Mouse (Mus musculus): ENCODE data around the gene Uxt.

Uxt gene

DNA sequence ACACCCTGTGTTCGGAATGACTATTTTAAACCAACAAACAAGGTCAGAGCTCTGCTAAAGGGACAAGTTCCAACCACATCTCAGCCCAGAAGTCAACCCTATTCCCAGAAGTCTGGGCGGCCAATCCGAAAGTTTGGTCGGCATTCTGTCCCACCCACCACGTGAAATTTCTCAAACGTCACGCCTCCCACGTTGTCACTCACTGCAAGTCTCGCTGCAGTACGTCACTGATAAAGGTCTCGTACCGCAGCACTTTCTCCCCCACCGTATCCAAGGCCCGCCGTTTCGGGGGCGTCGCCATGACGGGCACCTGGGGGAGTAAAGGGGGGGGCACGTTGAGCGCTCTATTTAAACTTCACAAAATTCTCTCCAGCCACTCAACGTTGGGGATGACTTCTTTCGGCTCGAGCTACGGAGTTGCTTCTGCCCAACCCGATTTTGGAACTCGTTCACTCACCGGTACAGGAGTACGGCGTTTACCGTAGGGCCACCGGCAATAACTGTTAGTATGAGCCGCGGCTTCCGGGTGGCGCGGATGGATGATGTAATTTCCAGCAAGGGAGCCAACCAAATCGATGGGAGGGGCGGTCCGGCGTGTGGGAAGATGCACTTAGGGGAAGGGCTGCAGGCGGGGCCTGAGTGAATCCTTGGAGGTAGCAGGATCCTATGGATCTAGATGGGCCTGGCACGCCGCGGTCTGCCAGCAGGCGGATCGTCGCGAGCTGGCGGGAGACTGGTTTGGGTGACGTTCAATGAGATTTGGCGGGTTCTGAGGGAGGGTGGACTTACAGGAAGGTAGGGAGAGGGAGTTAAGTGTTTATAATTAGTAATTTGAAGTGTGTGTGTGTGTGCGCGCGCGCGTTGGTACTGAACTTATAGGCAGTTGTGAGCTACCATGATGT lies at the start of gene Uxt:
Gene Uxt (minus strand): TSS at position 541 of the 902 bp plus-strand sequence.
- POLR2A ChIA-PET = interaction anchor here (0.6 to 3.3 kb wide), 23 partner anchors 8 to 1613 kb away, joined by 3 to 38 read pairs (median 4); partner anchors contain the start of genes Elk1 (in 4 of the 4), Cdk16 (in 1 of the 4) and Zfp182 (in 1 of the 4)

DNA sequence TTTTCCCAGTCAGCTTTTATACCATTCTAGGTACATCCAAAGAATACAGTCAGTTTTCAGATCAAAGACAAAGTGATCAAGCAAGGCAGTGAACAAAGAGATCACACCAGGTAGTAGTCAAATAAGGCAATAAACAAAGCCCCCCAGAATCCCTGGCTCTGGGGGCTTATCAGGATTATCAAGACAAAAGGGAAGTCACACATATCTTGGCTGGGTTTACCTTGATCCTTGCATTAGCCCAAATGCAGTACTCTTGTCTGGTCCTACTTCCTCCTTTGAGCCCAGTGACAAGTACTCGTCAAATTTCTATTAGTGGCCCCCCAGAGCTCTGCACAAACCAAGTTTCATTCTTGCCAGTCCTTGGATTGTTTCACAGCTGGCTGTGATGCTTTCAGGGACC lies 19.1 kb upstream of the Uxt start:
- CTCF ChIA-PET = no interaction called here
- POLR2A ChIA-PET = no interaction called here

More for the DNA sequence above, at the start of gene Uxt:
- CTCF ChIA-PET = interaction anchor here in 2 of 4 experiments (1.0 to 1.6 kb wide), 3 partner anchors 12 to 16 kb away, joined by 3 to 6 read pairs (median 4); partner anchors contain the start of gene Elk1 (in 1 of the 2)

DNA sequence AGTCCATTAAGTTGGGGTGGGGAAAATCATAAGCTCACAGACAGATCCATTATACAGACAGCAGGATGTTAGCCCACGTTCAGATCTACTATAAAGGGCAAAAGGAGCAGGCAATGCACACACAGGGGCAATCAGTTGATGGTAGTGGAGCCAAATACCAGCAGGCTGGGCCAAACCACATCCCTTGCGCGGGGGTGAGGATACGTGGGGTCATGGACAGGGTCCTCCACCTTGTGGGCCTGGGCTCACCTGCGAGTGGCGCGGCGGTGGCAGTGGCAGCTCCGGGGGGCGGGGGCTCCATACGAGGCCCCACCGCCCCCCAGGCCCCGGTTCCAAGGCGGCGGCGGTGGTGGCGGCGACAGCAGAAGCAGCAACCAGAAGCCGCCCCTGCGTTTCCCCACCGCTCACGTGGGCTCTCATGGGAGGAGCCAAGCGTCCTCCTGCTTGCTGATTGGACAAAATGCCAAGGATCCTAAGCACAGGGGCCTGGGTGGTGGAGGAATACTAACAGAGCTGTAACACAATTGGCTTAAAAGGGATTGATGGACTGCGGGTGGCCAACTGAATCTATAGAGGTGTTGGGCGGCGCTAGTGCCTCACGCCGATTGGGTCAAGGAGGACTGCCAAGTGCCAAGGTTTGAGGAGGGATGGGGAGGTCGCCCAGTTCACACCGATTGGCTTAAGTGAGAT lies 11.5 kb downstream of the Uxt start, which contains the start of gene Elk1:
Gene Elk1 (minus strand): TSS at position 418 of the 690 bp plus-strand sequence.
- ChIA-PET CTCF (interaction anchor here in 2 of 4 experiments (1.1 to 1.9 kb wide), 3 partner anchors 11 to 400 kb away, joined by 3 to 4 read pairs (median 3); partner anchors contain the start of gene Uxt (in 1 of the 2)), POLR2A (interaction anchor here (0.6 to 5.0 kb wide), 39 partner anchors 8 to 587 kb away, joined by 3 to 38 read pairs (median 3); partner anchors contain the start of genes Uxt (in 3 of the 4), Cfp (in 2 of the 4), Cdk16 (in 1 of the 4) and Jade3 (in 1 of the 4))

DNA sequence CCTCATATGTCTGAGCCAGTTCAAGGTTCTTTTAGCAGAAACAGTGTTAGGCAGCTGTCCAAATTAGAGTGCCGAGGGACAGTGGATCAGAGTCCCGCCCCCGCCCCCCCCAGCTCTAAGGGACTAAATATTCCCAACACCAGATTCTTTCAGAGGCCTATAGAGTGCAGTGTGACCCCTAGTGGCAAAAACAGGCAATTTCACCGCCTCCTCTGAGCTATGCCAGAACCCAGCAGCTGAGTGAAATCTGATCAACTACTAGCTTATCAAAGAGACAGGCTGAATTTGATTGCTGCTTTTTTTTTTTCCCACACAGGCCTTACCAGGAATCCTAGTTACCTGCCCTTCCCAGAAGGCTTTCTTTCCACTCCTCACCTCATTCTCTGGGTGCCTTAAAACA lies 15.8 kb downstream of the Uxt start:
- ChIA-PET CTCF (interaction anchor here (0.6 to 1.6 kb wide), 33 partner anchors 8 to 348 kb away, joined by 3 to 9 read pairs (median 3); partner anchors contain the start of genes Syn1 (in 2 of the 4), Uxt (in 2 of the 4) and Cfp (in 1 of the 4)), POLR2A (interaction anchor here (0.7 to 1.8 kb wide), 14 partner anchors 10 to 117 kb away, joined by 3 to 11 read pairs (median 3); partner anchors contain the start of genes Syn1 (in 2 of the 4), Timp1 (in 1 of the 4) and Uxt (in 1 of the 4))

DNA sequence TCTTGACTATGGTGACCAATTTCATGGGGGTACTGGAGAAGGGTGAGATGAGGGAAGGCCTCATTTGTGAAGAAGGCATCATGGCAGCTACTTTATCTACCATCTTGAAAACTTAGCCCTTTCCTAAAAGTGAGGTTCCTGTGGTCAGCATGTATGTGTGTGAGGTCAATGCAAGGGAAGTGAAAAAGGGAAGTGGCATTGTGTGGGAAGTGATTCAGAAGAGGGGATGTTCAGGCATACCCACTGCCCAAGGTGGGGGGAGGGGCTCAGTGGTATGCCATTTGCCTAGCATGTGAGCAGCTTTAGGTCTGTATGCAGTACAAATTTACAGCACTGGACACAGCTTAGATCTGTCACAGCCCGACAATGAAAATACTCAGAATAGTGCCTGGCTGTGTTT lies 29.9 kb downstream of the Uxt start:
- POLR2A ChIA-PET = interaction anchor here in 3 of 4 experiments (0.6 to 1.9 kb wide), 7 partner anchors 8 to 61 kb away, joined by 3 to 8 read pairs (median 3); partner anchors contain the start of gene Elk1 (in 2 of the 3)
- CTCF ChIA-PET = interaction anchor here in 1 of 4 experiments (1.3 kb wide), 1 partner anchor 14 kb away, joined by 4 read pairs; no protein-coding TSS in a partner anchor

DNA sequence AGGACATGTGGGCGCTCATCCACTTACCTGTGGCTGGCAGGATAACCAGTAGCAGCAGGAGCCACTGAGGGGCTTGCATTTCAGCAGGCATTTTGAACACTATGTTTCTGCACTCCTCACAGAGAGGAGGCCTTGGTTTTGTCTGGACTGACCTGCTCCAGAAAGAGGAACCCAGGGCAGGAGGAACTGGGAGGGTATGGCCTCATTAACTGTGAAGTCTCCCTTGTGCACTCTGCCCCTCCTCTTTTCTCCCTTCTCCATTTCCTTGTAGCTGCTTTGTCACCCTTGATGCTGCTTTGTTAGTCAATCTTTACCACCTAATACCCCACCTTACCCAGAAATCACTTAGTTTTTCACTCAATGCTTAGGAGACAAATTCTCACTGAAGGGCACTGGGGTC lies 30.5 kb downstream of the Uxt start, which contains the start of gene Cfp:
Gene Cfp (minus strand): TSS at position 192 of the 400 bp plus-strand sequence.
- CTCF ChIA-PET = interaction anchor here in 2 of 4 experiments (0.6 to 1.3 kb wide), 3 partner anchors 15 to 774 kb away, joined by 4 to 16 read pairs (median 8); no protein-coding TSS in a partner anchor
- POLR2A ChIA-PET = interaction anchor here in 3 of 4 experiments (0.6 to 1.9 kb wide), 8 partner anchors 8 to 60 kb away, joined by 3 to 8 read pairs (median 3); partner anchors contain the start of gene Elk1 (in 2 of the 3)

DNA sequence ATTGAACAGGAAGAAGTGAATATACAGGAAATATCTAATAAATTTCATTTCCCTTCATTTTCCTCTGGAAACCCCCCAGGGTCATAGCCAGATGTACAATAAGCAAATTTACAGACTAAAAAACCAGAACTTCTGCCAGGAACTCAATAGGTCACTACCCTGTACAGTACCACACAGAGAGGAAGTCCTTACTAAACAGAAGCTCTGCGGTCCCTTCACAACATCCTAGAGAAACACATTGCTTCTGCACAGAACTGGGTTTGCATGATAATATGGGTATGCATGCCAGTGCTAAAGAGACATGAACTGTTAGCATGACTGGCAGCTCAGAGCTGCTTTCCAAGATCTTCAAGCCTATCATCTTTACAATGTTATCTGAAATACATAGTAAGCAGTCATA lies 32.0 kb downstream of the Uxt start:
- ChIA-PET POLR2A (interaction anchor here in 1 of 4 experiments (1.5 kb wide), 1 partner anchor 10 kb away, joined by 4 read pairs; no protein-coding TSS in a partner anchor), CTCF (interaction anchor here in 1 of 4 experiments (1.1 kb wide), 1 partner anchor 16 kb away, joined by 5 read pairs; no protein-coding TSS in a partner anchor)

DNA sequence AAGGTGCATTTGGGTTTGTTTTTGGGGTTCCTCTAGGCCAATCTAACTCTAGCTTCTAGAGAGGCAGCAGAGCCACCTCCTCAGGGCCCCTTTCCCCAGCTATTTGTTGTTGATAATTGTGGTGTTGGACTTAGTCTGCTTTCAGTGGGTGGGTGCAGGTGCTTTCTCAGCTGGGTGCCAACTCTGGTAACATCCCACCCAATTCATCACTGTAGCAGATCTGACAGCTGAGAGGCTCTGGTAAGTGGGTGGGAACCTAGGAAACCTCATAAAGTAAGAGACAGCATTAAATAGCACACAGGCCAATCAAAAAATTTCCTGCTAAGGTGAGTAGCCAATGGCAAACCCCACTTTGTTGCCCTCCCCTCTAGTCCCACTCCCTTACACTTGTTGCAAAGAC lies 36.8 kb downstream of the Uxt start:
- ChIA-PET CTCF (no interaction called here), POLR2A (interaction anchor here in 1 of 4 experiments (0.6 to 0.7 kb wide), 2 partner anchors 15 to 223 kb away, joined by 3 read pairs; no protein-coding TSS in a partner anchor)

DNA sequence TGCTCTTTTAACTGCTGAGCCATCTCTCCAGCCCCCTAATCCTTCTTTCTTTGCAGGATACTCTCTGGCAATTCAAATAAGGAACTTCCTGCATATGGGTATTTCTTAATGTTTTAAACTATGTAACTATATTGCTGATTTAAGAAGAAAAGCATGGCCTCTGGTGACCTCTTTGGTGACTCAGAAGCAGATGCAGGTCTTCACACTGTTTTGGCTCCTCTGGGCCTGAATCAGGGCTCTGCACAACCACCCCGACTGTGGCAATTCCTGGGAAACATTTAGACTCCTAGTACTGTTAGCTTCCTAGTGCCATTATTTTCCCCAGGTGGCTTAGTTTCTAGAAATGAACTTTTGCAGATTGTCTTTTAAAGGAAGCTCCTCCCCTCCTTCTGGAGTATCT lies 38.3 kb downstream of the Uxt start:
- POLR2A ChIA-PET = interaction anchor here in 2 of 4 experiments (1.3 kb wide), 2 partner anchors 10 to 27 kb away, joined by 3 read pairs; partner anchors contain the start of gene Elk1 (in 1 of the 2)

DNA sequence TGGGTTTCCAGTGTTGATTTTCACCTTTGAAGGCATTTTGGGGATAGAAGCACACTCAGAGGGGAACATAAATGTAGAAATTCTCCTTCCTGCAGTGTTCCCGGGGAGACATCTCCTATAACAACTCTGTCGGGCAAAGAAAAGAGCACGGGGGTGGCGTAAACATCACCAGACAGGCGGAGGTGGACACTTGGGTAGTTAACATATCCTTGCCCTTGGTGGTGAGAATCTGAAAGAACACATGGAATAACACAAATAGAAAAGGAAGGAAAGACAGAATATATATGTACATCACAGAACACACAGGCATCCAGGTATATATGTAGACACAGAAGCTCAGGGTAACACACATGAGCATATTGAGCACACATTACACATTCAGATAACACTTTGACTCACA lies 40.5 kb downstream of the Uxt start:
- CTCF ChIA-PET = interaction anchor here in 1 of 4 experiments (1.1 kb wide), 1 partner anchor 25 kb away, joined by 3 read pairs; no protein-coding TSS in a partner anchor
- POLR2A ChIA-PET = no interaction called here

More for the DNA sequence above, 38.3 kb downstream of the Uxt start:
- CTCF ChIA-PET = interaction anchor here in 1 of 4 experiments (1.1 kb wide), 1 partner anchor 23 kb away, joined by 3 read pairs; no protein-coding TSS in a partner anchor

DNA sequence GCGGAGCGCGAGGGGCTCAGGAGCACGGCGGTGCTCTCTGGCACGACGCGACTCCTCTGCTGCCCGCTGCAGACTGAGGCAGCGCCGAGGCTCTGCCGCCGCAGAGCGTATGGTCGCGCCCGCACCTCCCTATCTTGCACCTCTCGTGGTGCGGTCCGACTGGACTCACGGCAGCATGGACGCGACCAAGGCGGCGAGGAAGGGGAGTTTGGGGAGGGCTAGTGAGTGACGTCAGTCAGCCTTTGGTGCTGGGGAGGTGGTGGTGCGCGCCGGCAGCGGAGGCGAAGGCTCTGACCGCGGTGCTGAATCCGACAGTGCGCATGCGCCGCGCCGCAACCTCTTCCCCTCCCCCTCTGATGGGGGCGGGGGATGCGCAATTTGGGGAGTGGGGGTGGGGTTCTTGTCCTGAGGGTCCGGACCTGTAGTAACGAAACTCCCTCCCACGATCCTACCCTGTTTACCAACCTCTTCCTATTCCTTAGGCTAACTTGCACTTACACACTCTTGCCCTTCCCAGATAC lies 40.9 kb downstream of the Uxt start, which contains the start of gene Syn1:
Gene Syn1 (minus strand): TSS at position 161 of the 521 bp plus-strand sequence.
- ChIA-PET CTCF (interaction anchor here in 2 of 4 experiments (1.1 to 1.4 kb wide), 2 partner anchors 25 to 26 kb away, joined by 3 to 7 read pairs; no protein-coding TSS in a partner anchor), POLR2A (interaction anchor here in 2 of 4 experiments (0.7 to 1.8 kb wide), 8 partner anchors 10 to 259 kb away, joined by 3 to 7 read pairs (median 5); partner anchors contain the start of gene Elk1 (in 1 of the 2))

DNA sequence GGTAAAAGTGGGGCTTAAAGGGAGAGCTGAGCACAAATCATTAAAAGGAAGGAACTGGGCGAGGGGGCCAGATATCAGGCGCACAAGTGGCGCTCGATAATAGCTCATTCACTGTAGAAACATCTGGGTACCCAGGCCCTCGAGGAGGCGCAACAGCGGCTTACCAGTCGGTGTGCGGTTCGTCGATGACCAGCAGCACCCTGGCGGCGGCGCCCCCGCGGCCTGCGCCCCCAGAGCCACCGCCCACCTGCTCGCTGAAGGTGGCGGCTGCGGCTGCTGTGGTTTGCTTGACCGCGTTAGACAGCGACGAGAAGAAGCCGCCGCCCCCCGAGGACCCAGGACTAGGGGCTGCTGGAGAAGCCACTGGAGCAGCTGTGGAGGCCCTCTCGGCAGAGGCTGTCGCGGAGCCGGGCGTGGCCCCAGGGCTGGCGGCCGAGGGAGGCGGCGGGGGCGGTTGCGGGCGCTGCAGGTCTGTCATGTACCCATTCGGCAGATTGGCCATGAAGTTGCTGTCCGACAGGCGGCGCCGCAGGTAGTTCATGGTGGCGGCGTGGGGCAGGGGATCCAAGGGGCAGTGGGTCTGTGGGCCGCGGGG lies 41.5 kb downstream of the Uxt start:
- ChIA-PET POLR2A (interaction anchor here in 3 of 4 experiments (0.7 to 1.8 kb wide), 14 partner anchors 9 to 258 kb away, joined by 3 to 7 read pairs (median 4); partner anchors contain the start of genes Elk1 (in 1 of the 3) and Uxt (in 1 of the 3)), CTCF (interaction anchor here in 3 of 4 experiments (0.9 to 1.4 kb wide), 3 partner anchors 26 to 47 kb away, joined by 3 to 7 read pairs (median 3); no protein-coding TSS in a partner anchor)

DNA sequence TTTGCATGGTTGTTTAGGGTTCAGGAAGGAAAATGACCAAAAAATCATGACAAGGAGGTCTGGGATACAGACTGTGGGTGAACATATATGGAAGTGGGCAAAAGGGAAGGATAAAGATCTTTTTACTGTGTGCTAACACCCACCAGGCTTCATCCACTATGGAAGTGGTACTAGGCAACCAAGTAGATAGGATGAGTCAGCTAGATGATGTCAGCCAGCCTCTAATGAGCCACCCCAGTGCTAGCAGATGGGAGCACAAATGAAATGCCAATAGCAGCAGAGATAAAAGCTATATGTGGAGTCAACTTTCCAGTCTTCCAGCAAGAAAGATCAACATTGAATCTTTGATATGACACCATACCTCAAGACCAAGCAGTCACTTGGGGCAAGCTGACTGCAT lies 46.7 kb downstream of the Uxt start:
- CTCF ChIA-PET = no interaction called here
- POLR2A ChIA-PET = interaction anchor here in 1 of 4 experiments (0.6 kb wide), 1 partner anchor 42 kb away, joined by 4 read pairs; no protein-coding TSS in a partner anchor

DNA sequence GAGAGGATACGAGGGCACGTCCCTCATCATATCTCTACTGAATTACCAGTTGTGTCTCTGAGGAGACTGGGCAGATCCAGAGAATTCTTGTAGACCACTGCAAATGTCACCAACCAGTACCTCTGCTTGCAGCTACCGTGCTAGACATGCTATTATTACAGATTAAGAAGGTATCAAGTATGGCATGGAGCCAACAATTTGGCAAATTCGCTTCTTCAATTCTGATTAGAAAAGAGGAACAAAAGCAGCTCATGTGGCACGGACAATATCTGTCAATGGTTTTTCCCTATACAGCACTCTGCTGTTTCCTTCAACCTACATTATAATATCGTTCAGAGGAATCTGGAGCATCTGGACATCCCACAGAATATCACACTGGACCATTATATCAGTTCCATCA lies 48.1 kb downstream of the Uxt start:
- POLR2A ChIA-PET = no interaction called here
- CTCF ChIA-PET = no interaction called here

DNA sequence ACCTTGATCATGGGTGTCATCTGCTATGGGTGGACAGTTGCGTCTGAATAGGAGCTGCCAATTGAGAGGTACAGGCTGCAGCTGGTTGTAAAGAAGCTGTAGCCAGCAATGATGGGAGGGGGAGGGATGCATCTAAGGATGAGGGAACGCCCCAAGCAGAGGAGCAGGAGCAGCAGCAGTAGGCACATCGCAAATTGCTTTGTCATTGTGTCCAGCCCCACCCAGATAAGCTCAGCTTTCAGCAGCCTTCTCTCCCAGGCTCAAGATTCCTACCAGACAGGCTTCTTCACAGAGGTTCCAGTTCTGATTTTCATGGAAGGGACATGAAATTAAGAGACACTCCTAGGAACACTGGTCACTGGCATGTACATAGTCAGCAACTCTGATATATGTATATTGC lies 51.7 kb downstream of the Uxt start:
- POLR2A ChIA-PET = interaction anchor here in 2 of 4 experiments (0.6 to 2.2 kb wide), 8 partner anchors 10 to 176 kb away, joined by 3 to 6 read pairs (median 3); partner anchors contain the start of genes Elk1 (in 1 of the 2) and Syn1 (in 1 of the 2)
- CTCF ChIA-PET = interaction anchor here in 1 of 4 experiments (0.6 kb wide), 1 partner anchor 36 kb away, joined by 3 read pairs; no protein-coding TSS in a partner anchor
